22 mouse cellular contexts compared by ENCODE assay signal in the genomic region with DNA sequence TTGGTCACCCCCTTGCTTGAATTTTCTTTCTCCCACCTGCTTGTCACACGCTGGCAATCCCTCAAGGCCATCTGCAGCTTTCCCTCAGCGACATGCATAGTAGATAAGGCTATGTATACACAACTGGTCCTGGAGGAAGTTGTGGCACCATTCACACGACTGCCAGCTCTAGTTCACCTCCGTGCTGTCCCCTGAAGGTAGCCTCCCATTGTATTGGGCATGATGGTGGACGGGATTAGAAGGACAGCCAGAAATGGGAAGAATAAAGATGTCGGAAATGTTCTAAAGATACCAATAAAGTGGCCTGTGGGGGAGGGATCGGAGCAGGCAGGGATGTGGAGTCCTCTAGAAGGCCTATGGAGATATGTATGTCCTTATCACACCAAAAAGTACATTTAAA. TPM values are rescaled to one million over a fixed set of nuclear protein-coding genes. Genes with fewer than 3 reads are reported as not detected.
DNase-seq lines count a peak whose midpoint lies in the region; ATAC-seq and TF ChIP-seq lines count a peak whose summit lies in the region.
"Had no signal": no experiment of that assay in that cellular context is flagged by ENCODE, and none has a peak within 500 bp of the region (broad histone marks: within the 10 kb centered on the region; RNA-seq: fewer than 3 reads in every experiment).

No protein-coding gene starts in this region.

- H3K27ac ChIP-seq in lung, embryonic 14.5 days (ENCODE audit: low read depth): peak overlapping the region; percentile 70; the same call in 1 of the 2 replicates
- H3K27ac ChIP-seq in stomach, embryonic 14.5 days (ENCODE audit: low read length): peak overlapping the region; percentile 83; the same call in 1 of the 2 replicates
- H3K27ac ChIP-seq: embryonic facial prominence, embryonic 15.5 days; hindbrain, embryonic 14.5 days had no signal

- WGBS in lung, embryonic 14.5 days: 41% methylated on average over 7 of the region's 7 CpGs
- 60% methylated on average over 7 of the region's 7 CpGs for WGBS in stomach, embryonic 14.5 days

- TF ChIP-seq CTCF in lung, embryonic 14.5 days (IDR thresholded peaks at IDR 0.05; ENCODE audit: low read depth): no peak

- H3K9me3 ChIP-seq in lung, embryonic 14.5 days (ENCODE audit: low read depth, low read length): no peaks in the 10 kb centered on the region
- H3K9me3 ChIP-seq in stomach, embryonic 14.5 days (ENCODE audit: control insufficient read depth, low read depth, low read length): no peaks in the 10 kb centered on the region
- H3K9me3 ChIP-seq: embryonic facial prominence, embryonic 15.5 days; forebrain, embryonic 10.5 days; heart, embryonic 13.5 days; hindbrain, embryonic 10.5 days had no signal

- no peak overlapping the region for H3K4me3 ChIP-seq in lung, embryonic 14.5 days (ENCODE audit: low read depth, low read length)
- no peak overlapping the region for H3K4me3 ChIP-seq in stomach, embryonic 14.5 days (ENCODE audit: low read depth, low read length)
- H3K4me3 ChIP-seq: embryonic facial prominence, embryonic 15.5 days; erythroblast, embryonic 14.5 days; forebrain, embryonic 10.5 days; gastrocnemius, adult 2 months; heart, embryonic 13.5 days; hindbrain, embryonic 10.5 days had no signal

- H3K4me1 ChIP-seq in lung, embryonic 14.5 days (ENCODE audit: insufficient read depth): peaks cover 43% of the 10 kb centered on the region
- H3K4me1 ChIP-seq in stomach, embryonic 14.5 days (ENCODE audit: control insufficient read depth, insufficient read depth, low read length): peaks cover 17% of the 10 kb centered on the region

- intact Hi-C loops in heart, postnatal 25 days (cut with DNase I): loop anchor here (2.0 kb wide), 1 partner anchor 17 kb away; no protein-coding TSS in a partner anchor

- no peak overlapping the region for H3K4me2 ChIP-seq in lung, embryonic 14.5 days
- no peak overlapping the region for H3K4me2 ChIP-seq in stomach, embryonic 14.5 days (replicated peaks; ENCODE audit: low read depth, low read length)
- H3K4me2 ChIP-seq: embryonic facial prominence, embryonic 15.5 days; heart, embryonic 13.5 days; hindbrain, embryonic 14.5 days had no signal

- ATAC-seq in lung, embryonic 14.5 days (ENCODE audit: insufficient read depth): no peak
- ATAC-seq in stomach, embryonic 14.5 days (ENCODE audit: insufficient number of reproducible peaks, insufficient read depth, low FRiP score, low read depth): no peak
- ATAC-seq: forebrain, embryonic 14.5 days had no signal

- H3K27me3 ChIP-seq in lung, embryonic 14.5 days (ENCODE audit: insufficient read depth, low read length): no peaks in the 10 kb centered on the region
- H3K27me3 ChIP-seq in stomach, embryonic 14.5 days (ENCODE audit: control insufficient read depth, insufficient read depth, low read length): no peaks in the 10 kb centered on the region
- H3K27me3 ChIP-seq: embryonic facial prominence, embryonic 15.5 days; heart, embryonic 13.5 days had no signal

- peak; percentile 80 for DNase-seq in heart, adult 11 months
- no peak for DNase-seq in heart, postnatal 25 days (ENCODE audit: low spot score)
- no peak for DNase-seq in lung, embryonic 14.5 days
- no peak for DNase-seq in lung, postnatal 10 days
- no peak for DNase-seq in urinary bladder, postnatal 14 days (ENCODE audit: low spot score)
- DNase-seq in adipocyte (ENCODE audit: low spot score): no peak
- DNase-seq: adrenal gland, postnatal 36 days; cerebellum, adult 2 months; cerebellum, postnatal 10 days; gastrocnemius, adult 2 months; gastrocnemius, postnatal 25 days; heart, postnatal 14 days had no signal

- no peak overlapping the region for H3K9ac ChIP-seq in lung, embryonic 14.5 days
- no peak overlapping the region for H3K9ac ChIP-seq in stomach, embryonic 14.5 days (replicated peaks; ENCODE audit: low read depth, low read length)
- H3K9ac ChIP-seq: embryonic facial prominence, embryonic 15.5 days; hindbrain, embryonic 14.5 days had no signal

- no peaks in the 10 kb centered on the region for H3K36me3 ChIP-seq in lung, embryonic 14.5 days (ENCODE audit: insufficient read depth)
- H3K36me3 ChIP-seq in stomach, embryonic 14.5 days (ENCODE audit: control insufficient read depth, insufficient read depth, low read length): no peaks in the 10 kb centered on the region
- H3K36me3 ChIP-seq: embryonic facial prominence, embryonic 15.5 days; forebrain, embryonic 10.5 days; heart, embryonic 13.5 days; hindbrain, embryonic 10.5 days had no signal

RNA-seq across cellular contexts. Expression of a gene that starts 18.7 kb away (rescaled TPM):
- total RNA-seq in heart, postnatal 25 days (2021): 10 to 100 TPM; 87.9 to 96.9 TPM
- 138 TPM in 2 replicates for polyA plus RNA-seq in lung, embryonic 14.5 days (2014; fragmentation: Nextera tagmentation; extraction: Ambion mirVana)
- 84.6 and 99.3 TPM in 2 replicates for polyA plus RNA-seq in stomach, embryonic 14.5 days (2014; fragmentation: Nextera tagmentation; extraction: Ambion mirVana)
- polyA plus RNA-seq: erythroblast, embryonic 14.5 days had no signal

RNA-seq across cellular contexts. Expression of a gene that starts 20.0 kb away (rescaled TPM):
- 1 to 10 TPM; 4.4 to 5.6 TPM for total RNA-seq in heart, postnatal 25 days (2021)
- 5.1 and 5.8 TPM in 2 replicates for polyA plus RNA-seq in lung, embryonic 14.5 days (2014; fragmentation: Nextera tagmentation; extraction: Ambion mirVana)
- polyA plus RNA-seq in stomach, embryonic 14.5 days (2014; fragmentation: Nextera tagmentation; extraction: Ambion mirVana): 6.9 and 7.2 TPM in 2 replicates
- total RNA-seq: granulocyte monocyte progenitor cell, adult 5-6 weeks; MEL had no signal
- polyA plus RNA-seq: erythroblast, embryonic 14.5 days had no signal
